Mouse (Mus musculus) ES-E14 (cell line): ENCODE data around the gene Crat. TPM values are rescaled to one million over a fixed set of nuclear protein-coding genes. Genes with fewer than 3 reads are reported as not detected.

Experiments used
- DNase-seq: peaks from one replicate; pipeline ENCODE4 v3.0.0-alpha.2; 2013; ENCODE audit warnings: low read depth, low spot score
- H3K27ac ChIP-seq: 2 replicates; pipeline ENCODE4 v1.5.1; 2012; ENCODE audit warnings: low read depth, mild to moderate bottlenecking, low read length, moderate library complexity, mixed read lengths; ENCODE audit not compliant: poor library complexity, insufficient read depth, severe bottlenecking
- H3K36me3 ChIP-seq: 2 replicates; pipeline ENCODE4 v1.6.1; 2012; ENCODE audit warnings: mild to moderate bottlenecking, low read length, moderate library complexity, mixed read lengths; ENCODE audit not compliant: control insufficient read depth, poor library complexity, insufficient read depth, severe bottlenecking
- H3K4me1 ChIP-seq, 2 experiments: fragments of 150-350 bp in 1 of 2; sonication (generic) in 1 of 2; 2 replicates each; pipeline ENCODE4 v1.6.1; 2012; ENCODE audit warnings: low read length in 2 of 2, mild to moderate bottlenecking in 1 of 2, mixed read lengths in 1 of 2; ENCODE audit not compliant: control insufficient read depth in 2 of 2, insufficient read depth in 2 of 2, poor library complexity in 1 of 2
- H3K4me3 ChIP-seq, 2 experiments: fragments of 150-350 bp in 1 of 2; sonication (generic) in 1 of 2; 2 replicates each; pipeline ENCODE4 v1.5.1; 2012; ENCODE audit warnings: low read length in 2 of 2, low read depth in 1 of 2, mild to moderate bottlenecking in 1 of 2, mixed read lengths in 1 of 2; ENCODE audit not compliant: insufficient read depth in 1 of 2, poor library complexity in 1 of 2, severe bottlenecking in 1 of 2
- H3K9ac ChIP-seq: 2 replicates; pipeline ENCODE4 v1.6.1; 2012; ENCODE audit warnings: low read depth, mild to moderate bottlenecking, low read length, mixed read lengths; ENCODE audit not compliant: poor library complexity, insufficient read depth, severe bottlenecking
- H3K9me3 ChIP-seq: fragments of 150-350 bp; sonication (generic); 2 replicates; pipeline ENCODE4 v1.6.1; 2012; ENCODE audit warnings: low read depth, mild to moderate bottlenecking, low read length; ENCODE audit not compliant: control insufficient read depth, insufficient read depth
- CHD2 ChIP-seq: IDR thresholded peaks from 2 replicates; pipeline ENCODE4 v1.6.1; 2014; ENCODE audit warnings: mild to moderate bottlenecking, low read depth, low read length, inconsistent platforms
- HCFC1 ChIP-seq: IDR thresholded peaks from 2 replicates; pipeline ENCODE4 v1.6.1; 2012; ENCODE audit warnings: low read length, inconsistent platforms, borderline replicate concordance; ENCODE audit not compliant: insufficient read depth
- MAFK ChIP-seq: IDR thresholded peaks from 2 replicates; pipeline ENCODE4 v1.6.1; 2014; ENCODE audit warnings: mild to moderate bottlenecking, low read depth, low read length, inconsistent platforms; ENCODE audit not compliant: insufficient read depth
- ZC3H11A ChIP-seq: IDR thresholded peaks from 2 replicates; pipeline ENCODE4 v1.6.1; 2012; ENCODE audit warnings: low read depth, mild to moderate bottlenecking, inconsistent platforms, low read length, borderline replicate concordance
- ZNF384 ChIP-seq: IDR thresholded peaks from 2 replicates; pipeline ENCODE4 v1.6.1; 2012; ENCODE audit warnings: low read depth, low read length, inconsistent platforms
- in situ Hi-C, 2 experiments: fragments of 600-800 bp; cut with MboI; formaldehyde crosslinking; loops; one replicate each; pipeline ENCODE4 v1.15.1; 2025; ENCODE audit warnings: low sequenced_read_pairs in 2 of 2, inconsistent platforms in 1 of 2; ENCODE audit not compliant: unreplicated experiment in 2 of 2
- total RNA-seq: library from RNA; depleted of rRNA; stranded (reverse); fragments of 300-350 nt; gene quantifications from 2 replicates; pipeline ENCODE4 v1.2.3, GENCODE M21; 2012

The Crat gene
- total RNA-seq, 1 experiment = 5.8 TPM

- TF ChIP-seq MAFK = no peak
- TF ChIP-seq CHD2 = no peak
- no peak for TF ChIP-seq HCFC1
- no peak for TF ChIP-seq ZNF384
- no peak for TF ChIP-seq ZC3H11A
- in situ Hi-C loops = no loop called here
Measured at GRCm38 (mm10) chr2:30385591-30385990, 30.0 kb downstream of the Crat start.

GRCm38 (mm10) chr2:30384814-30385213 is 30.8 kb downstream of the Crat start:
- Histone ChIP-seq H3K9ac (no peak overlapping the region), H3K9me3 (no peaks in the 10 kb centered on the region), H3K4me3 (no peak overlapping the region), H3K27ac (no peak overlapping the region), H3K36me3 (peaks cover 22% of the 10 kb centered on the region), H3K4me1 (no peaks in the 10 kb centered on the region)
- DNase-seq = no peak
- in situ Hi-C loops = no loop called here
- TF ChIP-seq ZNF384 (no peak), HCFC1 (no peak), MAFK (no peak), ZC3H11A (no peak), CHD2 (no peak)

More at GRCm38 (mm10) chr2:30385591-30385990, 30.0 kb downstream of the Crat start:
- Histone ChIP-seq H3K36me3 (peaks cover 22% of the 10 kb centered on the region), H3K9ac (no peak overlapping the region), H3K9me3 (no peaks in the 10 kb centered on the region), H3K27ac (no peak overlapping the region), H3K4me1 (no peaks in the 10 kb centered on the region), H3K4me3 (no peak overlapping the region)
- no peak for DNase-seq

- H3K4me3 ChIP-seq = no peak overlapping the region
- no peak overlapping the region for H3K27ac ChIP-seq
- H3K9me3 ChIP-seq = no peaks in the 10 kb centered on the region
- TF ChIP-seq HCFC1 (no peak), MAFK (no peak), CHD2 (no peak), ZC3H11A (no peak), ZNF384 (no peak)
- no peaks in the 10 kb centered on the region for H3K4me1 ChIP-seq
- DNase-seq = no peak
- peaks cover 47% of the 10 kb centered on the region for H3K36me3 ChIP-seq
- in situ Hi-C loops = no loop called here
- no peak overlapping the region for H3K9ac ChIP-seq
Measured at GRCm38 (mm10) chr2:30381377-30381725, 34.3 kb downstream of the Crat start.

- no peak overlapping the region for H3K4me3 ChIP-seq
- no peak for TF ChIP-seq CHD2
- TF ChIP-seq ZC3H11A = no peak
- no peak for TF ChIP-seq MAFK
- no peak for TF ChIP-seq HCFC1
- no peak for TF ChIP-seq ZNF384
- H3K36me3 ChIP-seq = peaks cover 48% of the 10 kb centered on the region
- no peaks in the 10 kb centered on the region for H3K9me3 ChIP-seq
- in situ Hi-C loops = no loop called here
- no peak overlapping the region for H3K9ac ChIP-seq
- H3K27ac ChIP-seq = no peak overlapping the region
- no peaks in the 10 kb centered on the region for H3K4me1 ChIP-seq
- DNase-seq = no peak
Measured at GRCm38 (mm10) chr2:30380564-30381376, 34.8 kb downstream of the Crat start.
